Mouse (Mus musculus) heart, embryonic 10.5 days (tissue): ENCODE results near the gene Cdrt4. TPM values are rescaled to one million over a fixed set of nuclear protein-coding genes. Genes with fewer than 3 reads are reported as not detected.
A peak's percentile ranks its signal among the peaks of the same experiment; 100 is the strongest.

Source experiments
- DNase-seq: peaks from one replicate; pipeline ENCODE4 v3.0.0-alpha.2; 2017; ENCODE audit warnings: low spot score
- H3K27ac ChIP-seq: fragments of 300-500 bp; sonication (generic); 2 replicates; pipeline ENCODE4 v1.5.1; 2016; ENCODE audit warnings: mild to moderate bottlenecking
- H3K27me3 ChIP-seq: fragments of 300-500 bp; sonication (generic); 2 replicates; pipeline ENCODE4 v1.6.1; 2016; ENCODE audit warnings: mild to moderate bottlenecking; ENCODE audit not compliant: poor library complexity, insufficient read depth, severe bottlenecking
- H3K36me3 ChIP-seq: fragments of 300-500 bp; sonication (generic); 2 replicates; pipeline ENCODE4 v1.6.1; 2016; ENCODE audit warnings: mild to moderate bottlenecking, moderate library complexity
- H3K4me1 ChIP-seq: fragments of 300-500 bp; sonication (generic); 2 replicates; pipeline ENCODE4 v1.6.1; 2016; ENCODE audit warnings: mild to moderate bottlenecking
- H3K4me3 ChIP-seq: fragments of 300-500 bp; sonication (generic); 2 replicates; pipeline ENCODE4 v1.5.1; 2016; ENCODE audit warnings: mild to moderate bottlenecking, moderate library complexity
- H3K9me3 ChIP-seq: fragments of 300-500 bp; sonication (generic); 2 replicates; pipeline ENCODE4 v1.6.1; 2016; ENCODE audit warnings: mild to moderate bottlenecking, moderate library complexity
- WGBS: fragments of 180-500 bp; shearing (Covaris S2); methylation state at CpG from one replicate; pipeline ENCODE4 v1.1.7; 2016; 5-methylcytosine and 5-hydroxymethylcytosine counted together
- polyA plus RNA-seq: library from polyadenylated mRNA; unstranded; fragments of >200 nt; fragmentation: Nextera tagmentation; extraction: Ambion mirVana; gene quantifications from 2 replicates; pipeline ENCODE4 v1.2.1, GENCODE M21; 2016

Cdrt4 gene
- polyA plus RNA-seq, 1 experiment from 2014 or later: 0.31 TPM

DNA sequence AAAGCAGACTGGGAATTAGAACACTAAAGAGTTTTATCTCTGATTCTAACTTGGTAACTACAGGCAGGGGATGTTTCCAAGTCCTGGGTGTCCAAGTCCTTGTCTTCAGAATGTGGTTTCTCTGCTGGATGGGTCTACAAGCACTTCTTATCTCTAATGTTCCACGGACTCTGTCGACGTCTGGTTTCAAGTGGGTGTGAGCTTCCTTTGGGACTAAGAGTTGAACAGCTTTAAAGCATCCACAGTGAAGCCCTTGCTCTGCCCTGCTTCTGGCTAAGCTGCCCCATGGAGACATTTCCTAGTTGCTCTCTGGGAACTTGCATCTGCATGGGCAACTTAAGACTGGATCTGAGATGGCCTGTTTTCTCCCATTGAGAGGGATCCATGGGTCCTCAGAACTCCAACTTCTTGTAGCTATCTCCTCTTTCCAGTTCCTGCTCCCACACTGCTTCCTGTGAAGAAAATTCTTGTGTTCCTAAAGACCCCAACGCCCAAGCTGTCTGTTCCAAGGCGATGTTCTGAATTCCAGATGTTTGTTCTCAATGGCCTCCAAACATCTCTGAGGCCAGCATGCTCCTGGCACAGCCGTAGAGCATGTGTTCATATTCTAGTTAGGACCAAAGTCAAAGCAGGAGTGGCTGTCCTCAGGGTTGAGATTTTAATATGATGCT lies 26.8 kb upstream of the Cdrt4 start:
- Histone ChIP-seq H3K27ac (no peak overlapping the region), H3K36me3 (no peaks in the 10 kb centered on the region), H3K27me3 (no peaks in the 10 kb centered on the region), H3K4me3 (no peak overlapping the region), H3K4me1 (peaks cover 17% of the 10 kb centered on the region; the same call in 1 of the 2 replicates), H3K9me3 (no peaks in the 10 kb centered on the region)
- no peak for DNase-seq
- 42% methylated on average over 6 of the region's 6 CpGs for WGBS

DNA sequence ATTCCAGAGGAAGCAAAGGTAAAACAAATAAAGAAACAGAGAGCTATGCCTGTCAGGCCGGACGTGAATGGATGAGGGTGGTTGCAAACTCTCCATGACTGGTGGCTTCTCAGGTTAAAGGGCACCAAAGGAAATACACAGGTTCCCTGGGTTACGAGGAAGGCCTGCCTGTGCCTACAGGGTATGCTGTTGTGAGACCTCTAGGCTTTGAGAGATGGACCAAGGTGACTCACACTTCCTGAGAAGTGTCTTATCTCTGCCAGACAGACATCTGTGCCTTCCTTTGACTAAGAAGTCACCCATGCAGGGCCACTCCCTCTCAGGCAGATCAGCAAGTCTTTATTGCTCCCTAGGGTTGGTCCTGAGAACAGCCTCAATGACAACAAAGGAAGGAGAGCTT lies 21.2 kb upstream of the Cdrt4 start:
- Histone ChIP-seq H3K4me3 (no peak overlapping the region), H3K27me3 (no peaks in the 10 kb centered on the region), H3K27ac (no peak overlapping the region)

DNA sequence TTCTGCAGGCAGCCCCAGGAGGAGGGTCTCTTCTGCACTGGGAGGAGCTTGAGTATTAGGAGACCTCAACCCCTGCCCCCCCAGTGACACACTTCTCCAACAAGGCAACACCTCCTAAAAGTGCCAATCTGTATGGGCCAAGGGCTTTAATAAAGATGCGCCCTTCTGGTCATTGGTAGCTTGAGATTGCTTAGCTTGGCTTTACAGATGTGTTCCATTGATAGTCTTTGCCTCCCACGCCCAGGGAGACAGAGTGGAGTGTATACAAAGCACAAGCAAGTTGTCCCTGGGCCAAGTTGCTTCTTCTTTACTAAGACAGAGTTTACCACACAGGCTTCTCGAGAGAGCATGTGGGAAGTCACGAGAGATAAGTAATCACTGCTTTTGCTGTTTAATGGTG lies 20.4 kb upstream of the Cdrt4 start:
- no peaks in the 10 kb centered on the region for H3K27me3 ChIP-seq
- H3K4me1 ChIP-seq: peaks cover 9% of the 10 kb centered on the region; the same call in 1 of the 2 replicates
- no peaks in the 10 kb centered on the region for H3K36me3 ChIP-seq
- H3K4me3 ChIP-seq: no peak overlapping the region
- no peak for DNase-seq
- WGBS: 72% methylated on average over 4 of the region's 4 CpGs
- no peaks in the 10 kb centered on the region for H3K9me3 ChIP-seq
- no peak overlapping the region for H3K27ac ChIP-seq

More for the DNA sequence above, 21.2 kb upstream of the Cdrt4 start:
- no peaks in the 10 kb centered on the region for H3K36me3 ChIP-seq
- peak; percentile 79 for DNase-seq
- H3K9me3 ChIP-seq: no peaks in the 10 kb centered on the region
- H3K4me1 ChIP-seq: peaks cover 12% of the 10 kb centered on the region; the same call in 1 of the 2 replicates
- 43% methylated on average over 3 of the region's 3 CpGs for WGBS

DNA sequence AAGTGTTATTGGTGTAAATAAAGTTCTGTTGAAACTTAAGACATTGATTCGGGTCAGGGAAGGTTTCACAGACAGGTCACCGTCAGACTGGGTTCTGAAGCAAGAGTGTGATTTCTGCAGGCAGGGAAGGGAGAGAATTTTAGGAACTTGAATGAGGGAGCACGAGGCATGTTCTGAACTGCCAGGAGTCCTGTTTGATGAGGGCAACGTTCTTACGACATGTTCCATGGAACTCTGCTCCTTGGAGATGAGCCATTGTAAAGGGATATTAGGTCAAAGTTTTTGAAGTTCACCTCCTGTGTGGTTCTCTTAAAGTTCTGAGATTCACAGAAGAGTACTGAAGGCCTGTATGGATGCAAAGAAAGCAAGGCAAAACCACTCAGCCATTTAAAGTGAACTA lies 19.9 kb upstream of the Cdrt4 start:
- Histone ChIP-seq H3K36me3 (no peaks in the 10 kb centered on the region), H3K4me1 (peaks cover 9% of the 10 kb centered on the region; the same call in 1 of the 2 replicates), H3K27ac (no peak overlapping the region), H3K4me3 (no peak overlapping the region), H3K9me3 (no peaks in the 10 kb centered on the region), H3K27me3 (no peaks in the 10 kb centered on the region)
- DNase-seq: no peak
- 82% methylated on average over 5 of the region's 5 CpGs for WGBS

DNA sequence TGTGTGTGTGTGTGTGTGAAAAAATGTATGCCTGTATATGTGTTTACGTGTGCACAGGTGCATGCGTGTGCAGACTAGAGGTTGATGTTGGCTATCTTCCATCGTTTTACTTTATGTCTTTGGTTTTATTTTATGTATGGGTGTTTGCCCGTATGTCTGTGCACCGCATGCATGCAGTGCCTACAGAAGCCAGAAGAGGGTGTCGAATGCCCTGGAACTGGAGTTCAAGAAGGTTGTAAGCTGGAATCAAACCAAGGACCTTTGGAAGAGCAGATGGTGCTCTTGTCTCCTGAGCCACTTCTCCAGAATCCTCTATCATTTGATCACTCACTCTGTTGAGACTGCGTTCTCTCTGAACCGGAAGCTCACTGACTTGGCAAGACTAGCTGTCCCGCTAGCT lies 17.9 kb upstream of the Cdrt4 start:
- H3K27ac ChIP-seq: no peak overlapping the region
- WGBS: 81% methylated on average over 9 of the region's 9 CpGs
- H3K4me3 ChIP-seq: no peak overlapping the region
- no peaks in the 10 kb centered on the region for H3K36me3 ChIP-seq
- no peaks in the 10 kb centered on the region for H3K27me3 ChIP-seq
- H3K9me3 ChIP-seq: no peaks in the 10 kb centered on the region
- DNase-seq: no peak
- peaks cover 9% of the 10 kb centered on the region; the same call in 1 of the 2 replicates for H3K4me1 ChIP-seq

DNA sequence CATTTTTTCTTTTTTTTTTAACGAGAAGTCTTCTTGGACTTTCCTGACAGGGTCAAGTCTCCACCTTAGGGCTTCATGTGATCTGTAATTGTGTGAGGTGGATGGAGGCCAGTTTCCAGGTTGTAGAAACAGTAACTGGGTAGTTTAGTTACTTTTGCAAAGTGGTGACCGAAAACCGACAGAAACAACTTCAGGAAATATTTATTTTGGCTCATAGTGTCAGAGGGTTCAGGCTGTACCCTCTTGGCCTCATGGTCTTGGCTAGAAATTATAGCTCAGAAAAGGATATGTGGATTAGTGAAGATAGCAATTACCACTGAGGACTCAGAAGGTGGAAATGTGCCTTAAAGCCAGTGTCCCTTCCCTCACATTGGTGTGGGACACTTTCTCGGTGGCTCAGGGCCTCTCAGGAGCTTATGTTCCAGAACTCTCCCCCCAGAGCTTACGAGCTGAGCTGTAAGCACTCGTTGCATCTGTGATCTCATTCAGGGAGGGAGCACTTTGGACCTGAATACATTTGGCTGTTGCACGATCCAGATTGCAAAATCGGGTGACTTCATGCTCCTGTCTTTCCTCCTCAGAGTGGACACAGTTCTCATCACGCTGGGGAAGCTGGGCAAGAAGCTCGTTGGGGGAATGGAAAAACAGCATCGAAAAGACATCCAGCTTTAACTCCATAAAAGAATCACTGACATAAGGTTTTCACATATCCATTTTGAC lies 16.0 kb upstream of the Cdrt4 start:
- Histone ChIP-seq H3K4me1 (peaks cover 3% of the 10 kb centered on the region; the same call in 1 of the 2 replicates), H3K36me3 (no peaks in the 10 kb centered on the region), H3K27me3 (no peaks in the 10 kb centered on the region), H3K27ac (no peak overlapping the region), H3K9me3 (no peaks in the 10 kb centered on the region), H3K4me3 (no peak overlapping the region)
- WGBS: 80% methylated on average over 11 of the region's 11 CpGs
- DNase-seq: no peak

DNA sequence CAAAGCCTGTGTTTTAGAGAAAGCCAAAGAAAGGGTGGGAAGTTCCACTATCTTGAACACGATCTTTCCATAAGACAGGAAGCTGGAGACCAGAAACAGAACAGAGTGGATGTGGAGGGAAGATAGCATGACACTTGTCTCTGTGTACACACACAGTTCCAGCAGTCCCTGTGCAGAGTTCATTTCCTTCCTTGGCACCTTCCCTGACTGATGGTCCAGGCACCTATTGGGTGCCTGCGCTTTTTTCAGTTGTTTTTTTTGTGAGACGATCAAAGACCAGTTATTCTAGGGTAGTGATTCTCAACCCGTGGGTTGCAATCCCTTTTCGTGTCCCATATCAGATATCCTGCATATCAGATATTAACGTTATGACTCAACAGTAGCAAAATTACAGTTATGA lies 13.0 kb upstream of the Cdrt4 start:
- no peaks in the 10 kb centered on the region for H3K27me3 ChIP-seq
- H3K4me1 ChIP-seq: peaks cover 4% of the 10 kb centered on the region; the same call in 1 of the 2 replicates
- H3K27ac ChIP-seq: no peak overlapping the region
- 61% methylated on average over 6 of the region's 6 CpGs for WGBS
- no peaks in the 10 kb centered on the region for H3K9me3 ChIP-seq
- no peak overlapping the region for H3K4me3 ChIP-seq
- no peak for DNase-seq
- no peaks in the 10 kb centered on the region for H3K36me3 ChIP-seq

DNA sequence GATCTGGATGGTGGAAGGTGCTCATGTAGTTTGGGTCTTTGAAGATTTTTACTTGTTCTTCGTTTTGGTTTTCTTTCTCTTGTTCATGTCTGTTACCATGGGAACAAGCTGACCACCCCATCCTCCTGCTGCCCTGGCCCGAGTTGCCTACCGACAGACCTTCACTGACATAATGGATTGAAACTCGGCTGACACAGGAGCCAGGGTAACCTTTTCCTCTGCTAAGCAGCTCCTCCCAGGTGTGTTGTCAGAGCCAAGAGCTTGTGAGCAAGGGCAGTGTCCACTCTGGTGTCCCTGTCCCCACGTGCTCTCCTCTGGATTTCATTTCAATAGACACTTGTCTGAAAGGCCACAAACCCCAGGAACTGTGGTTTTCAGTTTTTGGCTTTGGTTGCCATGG lies 12.1 kb upstream of the Cdrt4 start:
- Histone ChIP-seq H3K9me3 (no peaks in the 10 kb centered on the region), H3K27me3 (no peaks in the 10 kb centered on the region), H3K4me3 (no peak overlapping the region), H3K4me1 (peaks cover 4% of the 10 kb centered on the region; the same call in 1 of the 2 replicates), H3K27ac (no peak overlapping the region), H3K36me3 (no peaks in the 10 kb centered on the region)
- WGBS: 82% methylated on average over 5 of the region's 5 CpGs
- DNase-seq: no peak

DNA sequence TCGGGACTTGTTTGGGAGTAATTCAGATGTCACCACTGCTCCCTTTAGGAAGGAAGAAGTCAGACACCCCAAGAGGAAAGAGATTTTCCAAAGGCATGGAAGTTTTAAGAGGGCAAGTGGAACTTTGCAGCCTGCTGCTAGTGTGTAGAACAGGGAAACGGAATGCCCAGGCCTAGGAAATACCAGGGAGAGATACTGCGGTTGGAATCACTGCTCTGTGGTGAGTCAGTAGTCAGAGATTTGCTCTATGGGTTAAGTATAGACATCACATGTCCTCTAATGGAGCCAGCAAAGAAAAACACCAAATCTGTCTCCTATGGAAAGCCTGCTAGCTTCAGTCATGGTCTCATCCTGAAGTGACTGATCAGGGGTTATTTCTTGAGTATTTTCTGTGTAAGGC lies 10.8 kb upstream of the Cdrt4 start:
- no peaks in the 10 kb centered on the region for H3K27me3 ChIP-seq
- H3K4me3 ChIP-seq: no peak overlapping the region
- H3K27ac ChIP-seq: no peak overlapping the region
- no peak for DNase-seq
- H3K36me3 ChIP-seq: no peaks in the 10 kb centered on the region
- H3K9me3 ChIP-seq: no peaks in the 10 kb centered on the region
- H3K4me1 ChIP-seq: peaks cover 4% of the 10 kb centered on the region; the same call in 1 of the 2 replicates
- WGBS: 51% methylated on average over 3 of the region's 3 CpGs

DNA sequence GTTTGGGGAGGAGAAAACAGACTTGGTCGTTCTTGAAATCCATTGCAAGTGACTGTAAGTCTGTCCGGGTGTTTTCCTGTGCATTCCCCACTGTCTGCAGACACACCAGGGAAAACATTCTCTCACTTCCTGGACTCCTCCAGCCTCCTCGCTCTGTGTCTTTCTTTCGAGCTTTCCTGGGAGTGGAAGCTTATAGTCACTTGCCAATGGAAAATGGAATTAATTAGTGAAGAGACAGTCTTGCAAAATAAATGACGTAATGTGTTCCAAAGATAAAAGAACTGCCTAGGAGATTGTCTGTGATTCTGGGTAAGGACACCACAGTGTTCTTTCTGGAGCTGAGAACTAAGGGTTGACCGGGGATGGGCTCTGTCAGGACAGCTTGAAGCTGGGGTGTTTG lies 7.5 kb upstream of the Cdrt4 start:
- WGBS: 56% methylated on average over 6 of the region's 6 CpGs
- no peak for DNase-seq
- H3K36me3 ChIP-seq: no peaks in the 10 kb centered on the region

DNA sequence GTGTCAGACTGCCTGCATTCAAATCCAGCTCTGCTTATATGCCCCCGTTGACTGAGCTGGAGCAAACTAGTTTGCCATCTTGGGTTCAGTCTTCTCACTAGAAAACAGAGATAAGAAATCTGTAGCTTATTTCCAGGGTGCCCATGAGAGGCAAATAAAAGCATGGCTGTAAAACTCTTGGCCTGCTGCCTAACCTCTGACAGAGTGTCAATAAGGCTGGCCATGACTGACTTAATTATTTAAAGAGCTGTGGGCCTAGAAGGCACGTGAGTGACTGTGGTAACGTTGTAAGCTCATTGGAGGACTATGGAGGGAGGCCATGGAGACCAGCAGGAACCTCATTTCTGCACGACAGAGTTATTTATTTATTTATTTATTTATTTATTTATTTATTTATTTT lies 5.5 kb upstream of the Cdrt4 start:
- H3K4me1 ChIP-seq: no peaks in the 10 kb centered on the region
- DNase-seq: no peak
- 77% methylated on average over 4 of the region's 4 CpGs for WGBS
- H3K4me3 ChIP-seq: no peak overlapping the region
- no peaks in the 10 kb centered on the region for H3K27me3 ChIP-seq
- H3K9me3 ChIP-seq: no peaks in the 10 kb centered on the region
- H3K27ac ChIP-seq: no peak overlapping the region
- H3K36me3 ChIP-seq: no peaks in the 10 kb centered on the region

More for the DNA sequence above, 7.5 kb upstream of the Cdrt4 start:
- Histone ChIP-seq H3K27me3 (no peaks in the 10 kb centered on the region), H3K4me1 (peaks cover 4% of the 10 kb centered on the region; the same call in 1 of the 2 replicates), H3K27ac (no peak overlapping the region), H3K4me3 (no peak overlapping the region), H3K9me3 (no peaks in the 10 kb centered on the region)

DNA sequence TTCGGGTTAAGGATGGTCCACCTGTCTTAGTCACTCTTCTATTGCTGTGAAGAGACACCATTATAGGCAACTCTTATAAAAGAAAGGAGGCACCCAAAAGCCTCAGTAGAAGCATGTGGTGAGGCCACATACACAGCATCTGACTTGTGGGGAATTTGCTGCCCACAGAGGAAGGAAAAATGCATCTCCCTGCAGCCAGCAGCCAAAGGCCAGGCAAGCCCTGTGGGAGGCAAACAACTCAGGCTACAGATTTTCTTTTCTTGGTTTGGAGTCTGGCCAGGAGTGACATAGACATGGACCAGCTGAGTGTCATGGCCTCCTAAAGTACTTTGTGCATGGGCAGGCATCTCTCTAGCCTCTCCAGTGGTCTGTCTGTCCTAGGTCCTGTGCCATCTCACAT lies 1.4 kb upstream of the Cdrt4 start:
- Histone ChIP-seq H3K36me3 (no peaks in the 10 kb centered on the region), H3K4me1 (no peaks in the 10 kb centered on the region; the same call in 1 of the 2 replicates), H3K27ac (no peak overlapping the region), H3K27me3 (no peaks in the 10 kb centered on the region), H3K9me3 (no peaks in the 10 kb centered on the region), H3K4me3 (no peak overlapping the region)
- WGBS: 87% methylated on average over 1 of the region's 1 CpGs
- no peak for DNase-seq

DNA sequence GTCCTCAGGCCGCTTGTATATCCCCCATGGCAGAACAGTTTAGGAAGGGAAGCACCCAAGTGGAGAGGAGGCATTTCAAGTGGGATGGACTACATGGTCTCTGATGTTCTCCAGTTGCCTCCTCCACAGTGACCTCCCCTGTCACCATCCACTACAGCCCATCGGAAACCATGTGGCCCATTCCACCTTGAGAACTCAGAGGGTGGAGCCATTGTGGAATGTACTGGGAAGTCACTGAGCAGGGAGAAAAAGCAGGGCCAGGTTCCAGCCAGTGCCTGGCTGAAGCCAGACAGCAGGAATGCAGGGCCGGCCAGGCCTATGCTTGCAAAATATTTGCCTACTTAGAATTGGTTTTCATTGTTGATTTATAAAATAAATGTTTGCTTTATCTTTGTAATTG lies 3.8 kb downstream of the Cdrt4 start:
- DNase-seq: no peak
- H3K4me1 ChIP-seq: no peaks in the 10 kb centered on the region; the same call in 1 of the 2 replicates
- 61% methylated on average over 3 of the region's 3 CpGs for WGBS
- H3K36me3 ChIP-seq: no peaks in the 10 kb centered on the region; the same call in 1 of the 2 replicates
- no peaks in the 10 kb centered on the region for H3K9me3 ChIP-seq
- no peak overlapping the region for H3K27ac ChIP-seq
- no peak overlapping the region for H3K4me3 ChIP-seq
- H3K27me3 ChIP-seq: no peaks in the 10 kb centered on the region
